In genomic region chr2:90575116-90575515, GRCm38 (mm10) we compare ENCODE assay signal across 11 mouse cellular contexts. TPM values are rescaled to one million over a fixed set of nuclear protein-coding genes. Genes with fewer than 3 reads are reported as not detected.
A peak's percentile ranks its signal among the peaks of the same experiment; 100 is the strongest.
DNase-seq lines count a peak whose midpoint lies in the region; ATAC-seq and TF ChIP-seq lines count a peak whose summit lies in the region.
"Had no signal": no experiment of that assay in that cellular context is flagged by ENCODE, and none has a peak within 500 bp of the region (broad histone marks: within the 10 kb centered on the region; RNA-seq: fewer than 3 reads in every experiment).

No protein-coding gene starts in this region.

- 77% methylated on average over 3 of the region's 3 CpGs for WGBS in kidney, adult 2 months
- WGBS in liver, embryonic 16.5 days (ENCODE audit: insufficient replicate concordance): 15% methylated on average over 3 of the region's 3 CpGs

- H3K27ac ChIP-seq in kidney, adult 2 months (ENCODE audit: insufficient read depth, low read depth, low read length): no peak overlapping the region
- peak overlapping the region; percentile 38 for H3K27ac ChIP-seq in liver, embryonic 16.5 days (ENCODE audit: low read length)

- no peaks in the 10 kb centered on the region for H3K9me3 ChIP-seq in liver, embryonic 16.5 days (replicated peaks; ENCODE audit: control insufficient read depth, low read length)

- peak overlapping the region; percentile 60; the same call in 1 of the 2 replicates for H3K4me2 ChIP-seq in liver, embryonic 16.5 days (ENCODE audit: low read depth, low read length)

- no peaks in the 10 kb centered on the region for H3K36me3 ChIP-seq in kidney, adult 2 months (ENCODE audit: control insufficient read depth, insufficient read depth, low read length)
- H3K36me3 ChIP-seq in liver, embryonic 16.5 days (ENCODE audit: control insufficient read depth, insufficient read depth): no peaks in the 10 kb centered on the region

- no peak for TF ChIP-seq POLR2A in kidney, adult 2 months (IDR thresholded peaks at IDR 0.05; ENCODE audit: low read depth, low read length)

- H3K27me3 ChIP-seq in kidney, adult 2 months (replicated peaks; ENCODE audit: control insufficient read depth, insufficient read depth, low read length): no peaks in the 10 kb centered on the region
- no peaks in the 10 kb centered on the region for H3K27me3 ChIP-seq in liver, embryonic 16.5 days (ENCODE audit: control insufficient read depth, insufficient read depth, low read depth, low read length)

- H3K9ac ChIP-seq in liver, embryonic 16.5 days (ENCODE audit: low read depth, low read length): no peak overlapping the region; the same call in 1 of the 2 replicates

- peak; percentile 1 for DNase-seq in kidney, adult 11 months
- no peak for DNase-seq in kidney, adult 2 months
- peak; percentile 60 for DNase-seq in 416B (ENCODE audit: low read depth)
- DNase-seq in embryo, embryonic 10 days (ENCODE audit: low spot score): no peak
- DNase-seq in gastrocnemius, postnatal 4 days (ENCODE audit: low spot score in 2 of 2): no peak
- DNase-seq: adrenal gland, adult 2 months; kidney, postnatal 25 days had no signal

- TF ChIP-seq CTCF in kidney, adult 2 months (conservative IDR thresholded peaks at IDR 0.05; ENCODE audit: insufficient read depth, insufficient read length, low read depth, low read length): no peak

- ATAC-seq in common myeloid progenitor, adult 5-6 weeks (replicated peaks; ENCODE audit: low read depth, poor library complexity, severe bottlenecking): peak; percentile 26
- no peak for ATAC-seq in liver, embryonic 16.5 days (ENCODE audit: low read depth)

- H3K4me3 ChIP-seq in kidney, adult 2 months (ENCODE audit: insufficient read depth, low read depth, low read length): no peak overlapping the region
- no peak overlapping the region for H3K4me3 ChIP-seq in liver, embryonic 16.5 days (ENCODE audit: low read depth, low read length)
- H3K4me3 ChIP-seq: left cerebral cortex, adult 2 months had no signal

- H3K4me1 ChIP-seq in kidney, adult 2 months (ENCODE audit: control insufficient read depth, insufficient read depth, low read length): peaks cover 11% of the 10 kb centered on the region
- H3K4me1 ChIP-seq in liver, embryonic 16.5 days (ENCODE audit: control insufficient read depth, low read depth, low read length): peaks cover 52% of the 10 kb centered on the region

RNA-seq across cellular contexts. Expression of gene Ptprj, which starts 5.3 kb away (rescaled TPM):
- 18.9 and 23.2 TPM in 2 replicates for polyA plus RNA-seq in kidney, adult 2 months (2012; rRNA removed)
- total RNA-seq in common myeloid progenitor, adult 5-6 weeks (2017): 19.4 and 22.7 TPM in 2 replicates
- polyA plus RNA-seq in liver, embryonic 16.5 days (2015; fragmentation: Nextera tagmentation; extraction: Ambion mirVana): 2.1 and 2.2 TPM in 2 replicates
- total RNA-seq in gastrocnemius, postnatal 4 days (2021): 10 to 100 TPM; 12.5 to 12.7 TPM
- polyA plus RNA-seq: erythroblast, embryonic 14.5 days had no signal

Comparison
In these comparisons a context has a peak if more than half of its experiments do, and no peak if none do; other contexts are left out.
1. DNase-seq: peak in kidney, adult 11 months (single experiment) and 416B (single experiment); none in kidney, adult 2 months (single experiment), embryo, embryonic 10 days (single experiment) and gastrocnemius, postnatal 4 days (0 of 2).